Mouse (Mus musculus) spleen, adult 2 months (tissue): ENCODE measurements around the gene Grin2d.

Experiments
- CTCF ChIP-seq: fragments of 200-500 bp; IDR thresholded peaks from 2 replicates; pipeline ENCODE4 v1.5.1; 2011; ENCODE audit warnings: mild to moderate bottlenecking, inconsistent platforms; ENCODE audit not compliant: insufficient read depth, insufficient read length, insufficient replicate concordance; ENCODE audit errors: extremely low read depth
- POLR2A ChIP-seq: fragments of 200-500 bp; IDR thresholded peaks from 2 replicates; pipeline ENCODE4 v1.6.1; 2011; ENCODE audit warnings: low read depth, low read length, inconsistent platforms

DNA sequence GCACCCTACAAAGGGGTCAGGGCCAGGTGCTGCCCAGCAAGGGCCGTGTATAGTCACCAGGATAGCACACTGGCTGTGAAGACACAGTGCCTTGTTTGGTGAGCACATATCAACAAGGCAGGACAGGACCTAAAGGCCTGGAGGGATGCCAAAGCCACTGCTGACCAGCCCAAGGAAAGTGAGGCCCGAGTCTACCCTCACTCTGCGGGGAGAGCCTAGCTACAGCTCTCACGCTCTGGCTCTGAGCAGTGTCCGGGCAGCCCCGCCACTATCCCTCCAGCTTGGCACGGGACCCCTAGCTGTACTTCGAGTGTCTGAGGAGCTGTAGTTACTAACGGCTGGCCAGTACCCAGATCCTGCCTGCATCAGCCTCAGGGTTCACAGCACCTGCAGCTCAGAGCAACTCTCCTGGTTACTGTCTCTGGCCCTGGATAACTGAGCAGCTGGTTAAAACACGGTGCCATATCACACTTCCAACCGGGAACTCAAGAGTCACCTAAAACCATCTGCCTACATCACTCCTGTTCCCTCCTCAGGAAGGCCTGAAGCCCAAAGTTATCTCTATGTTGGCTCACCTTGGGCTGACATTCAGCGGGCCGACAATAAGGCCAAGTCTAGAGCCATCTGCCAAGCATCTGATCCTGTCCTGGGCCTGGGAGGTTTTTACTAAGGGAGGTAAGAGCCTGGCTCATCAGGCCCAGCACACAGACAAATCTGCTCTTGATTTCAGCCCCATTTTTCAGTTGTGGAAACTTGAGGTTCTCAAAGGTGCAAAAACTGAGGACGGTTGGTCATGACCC lies 68.7 kb downstream of the Grin2d start:
- no peak for TF ChIP-seq POLR2A
- no peak for TF ChIP-seq CTCF
